Mouse (Mus musculus): ENCODE data around the gene Mtcl1.
A peak's percentile ranks its signal among the peaks of the same experiment; 100 is the strongest.
"Not testable (repeated sequence)": the region's sequence is repeated elsewhere in the genome, so short reads cannot be mapped to it uniquely, and the experiment has no call there.

Gene Mtcl1

GRCm38 (mm10) chr17:66448421-66449405 lies 837 bp downstream of the Mtcl1 start:
- DNase-seq (ENCODE audit: inconsistent age in 2 of 2, low spot score in 1 of 2): peak; percentile 64 to 83

GRCm38 (mm10) chr17:66447978-66448377 lies 1.6 kb downstream of the Mtcl1 start:
- DNase-seq (ENCODE audit: inconsistent age in 2 of 2, low spot score in 1 of 2): no peak

- DNase-seq (ENCODE audit: inconsistent age in 2 of 2, low spot score in 1 of 2): no peak
Measured at GRCm38 (mm10) chr17:66447007-66447312, 2.6 kb downstream of the Mtcl1 start.

- DNase-seq (ENCODE audit: inconsistent age in 2 of 2, low spot score in 1 of 2): no peak
Measured at GRCm38 (mm10) chr17:66446196-66447006, 3.1 kb downstream of the Mtcl1 start.

- DNase-seq (ENCODE audit: inconsistent age in 2 of 2, low spot score in 1 of 2): no peak
Measured at GRCm38 (mm10) chr17:66444059-66444700, 5.4 kb downstream of the Mtcl1 start.

- DNase-seq (ENCODE audit: inconsistent age in 2 of 2, low spot score in 1 of 2): no peak
Measured at GRCm38 (mm10) chr17:66439888-66440287, 9.7 kb downstream of the Mtcl1 start.

- no peak for DNase-seq (ENCODE audit: inconsistent age in 2 of 2, low spot score in 1 of 2)
Measured at GRCm38 (mm10) chr17:66439051-66439753, 10.3 kb downstream of the Mtcl1 start.

- DNase-seq (ENCODE audit: inconsistent age in 2 of 2, low spot score in 1 of 2): no peak
Measured at GRCm38 (mm10) chr17:66438137-66438536, 11.4 kb downstream of the Mtcl1 start.

GRCm38 (mm10) chr17:66436811-66437210 lies 12.7 kb downstream of the Mtcl1 start:
- DNase-seq (ENCODE audit: inconsistent age in 2 of 2, low spot score in 1 of 2): no peak

- DNase-seq (ENCODE audit: inconsistent age in 2 of 2, low spot score in 1 of 2): no peak
Measured at GRCm38 (mm10) chr17:66435982-66436381, 13.6 kb downstream of the Mtcl1 start.

- no peak for DNase-seq (ENCODE audit: inconsistent age in 2 of 2, low spot score in 1 of 2)
Measured at GRCm38 (mm10) chr17:66435007-66435406, 14.5 kb downstream of the Mtcl1 start.

- no peak for DNase-seq (ENCODE audit: inconsistent age in 2 of 2, low spot score in 1 of 2)
Measured at GRCm38 (mm10) chr17:66434566-66434965, 15.0 kb downstream of the Mtcl1 start.

- not testable (repeated sequence) for DNase-seq (ENCODE audit: inconsistent age in 2 of 2, low spot score in 1 of 2)
Measured at GRCm38 (mm10) chr17:66424601-66425000, 24.9 kb downstream of the Mtcl1 start.

- DNase-seq (ENCODE audit: inconsistent age in 2 of 2, low spot score in 1 of 2): no peak
Measured at GRCm38 (mm10) chr17:66419421-66419820, 30.1 kb downstream of the Mtcl1 start.

GRCm38 (mm10) chr17:66417748-66418147 lies 31.8 kb downstream of the Mtcl1 start:
- DNase-seq (ENCODE audit: inconsistent age in 2 of 2, low spot score in 1 of 2): no peak

GRCm38 (mm10) chr17:66417329-66417728 lies 32.2 kb downstream of the Mtcl1 start:
- DNase-seq (ENCODE audit: inconsistent age in 2 of 2, low spot score in 1 of 2): no peak

GRCm38 (mm10) chr17:66416841-66417313 lies 32.7 kb downstream of the Mtcl1 start:
- DNase-seq (ENCODE audit: inconsistent age in 2 of 2, low spot score in 1 of 2): peak; percentile 53 to 71

- DNase-seq (ENCODE audit: inconsistent age in 2 of 2, low spot score in 1 of 2): no peak
Measured at GRCm38 (mm10) chr17:66416436-66416835, 33.1 kb downstream of the Mtcl1 start.

GRCm38 (mm10) chr17:66414331-66414730 lies 35.2 kb downstream of the Mtcl1 start:
- no peak for DNase-seq (ENCODE audit: inconsistent age in 2 of 2, low spot score in 1 of 2)

GRCm38 (mm10) chr17:66412155-66412970 lies 37.2 kb downstream of the Mtcl1 start:
- no peak for DNase-seq (ENCODE audit: inconsistent age in 2 of 2, low spot score in 1 of 2)
